Mouse (Mus musculus) midbrain, embryonic 15.5 days (tissue): ENCODE results near the gene Ahrr. TPM values are rescaled to one million over a fixed set of nuclear protein-coding genes. Genes with fewer than 3 reads are reported as not detected.
A peak's percentile ranks its signal among the peaks of the same experiment; 100 is the strongest.

ENCODE experiments used
- ATAC-seq: fragments of 200-750 bp; cut with Nextera tagmentation; replicated peaks from 2 replicates; pipeline ENCODE4 v1.8.0; 2017; ENCODE audit warnings: moderate TSS enrichment
- H3K27ac ChIP-seq: fragments of 300-500 bp; sonication (generic); 2 replicates; pipeline ENCODE4 v1.5.1; 2015; ENCODE audit warnings: mild to moderate bottlenecking, inconsistent platforms
- H3K27me3 ChIP-seq: fragments of 300-500 bp; sonication (generic); replicated peaks from 2 replicates; pipeline ENCODE4 v1.6.1; 2015; ENCODE audit warnings: inconsistent platforms
- H3K36me3 ChIP-seq: fragments of 300-500 bp; sonication (generic); replicated peaks from 2 replicates; pipeline ENCODE4 v1.6.1; 2015; ENCODE audit warnings: inconsistent platforms
- H3K4me1 ChIP-seq: fragments of 300-500 bp; sonication (generic); 2 replicates; pipeline ENCODE4 v1.6.1; 2015; ENCODE audit warnings: inconsistent platforms
- H3K4me2 ChIP-seq: fragments of 300-500 bp; sonication (generic); 2 replicates; pipeline ENCODE4 v1.6.1; 2015; ENCODE audit warnings: inconsistent platforms, mild to moderate bottlenecking, moderate library complexity
- H3K4me3 ChIP-seq: fragments of 300-500 bp; sonication (generic); 2 replicates; pipeline ENCODE4 v1.5.1; 2015; ENCODE audit warnings: mild to moderate bottlenecking, inconsistent platforms
- H3K9ac ChIP-seq: fragments of 300-500 bp; sonication (generic); 2 replicates; pipeline ENCODE4 v1.6.1; 2015; ENCODE audit warnings: mild to moderate bottlenecking, inconsistent platforms
- H3K9me3 ChIP-seq: fragments of 300-500 bp; sonication (generic); 2 replicates; pipeline ENCODE4 v1.6.1; 2016; ENCODE audit warnings: inconsistent platforms
- WGBS: fragments of 180-500 bp; shearing (Covaris S2); methylation state at CpG from one replicate; pipeline ENCODE4 v1.1.7; 2015; ENCODE audit warnings: mixed read lengths; 5-methylcytosine and 5-hydroxymethylcytosine counted together
- polyA plus RNA-seq: library from polyadenylated mRNA; unstranded; fragments of >200 nt; fragmentation: Nextera tagmentation; extraction: Ambion mirVana; gene quantifications from 2 replicates; pipeline ENCODE4 v1.2.1, GENCODE M21; 2015

Ahrr gene
- 0.43 and 0.88 TPM in 2 replicates for polyA plus RNA-seq

- 3% methylated on average over 27 of the region's 27 CpGs for WGBS
- Histone ChIP-seq H3K9me3 (no peaks in the 10 kb centered on the region), H3K27me3 (0 out of 2 replicates have a peak, but pooled peaks cover 11% of the 10 kb centered on the region), H3K9ac (no peak within 1 kb of the TSS), H3K4me1 (peaks cover 6% of the 10 kb centered on the region; the same call in 1 of the 2 replicates), H3K4me2 (peak within 1 kb of the TSS; percentile 54), H3K4me3 (peak within 1 kb of the TSS; percentile 26), H3K36me3 (no peaks in the 10 kb centered on the region), H3K27ac (no peak within 1 kb of the TSS)
- ATAC-seq = no peak; the same call in 1 of the 2 replicates
Measured at GRCm38 (mm10) chr13:74292167-74292566, at the start of gene Ahrr. Ahrr (minus strand) TSS chr13:74292331.

DNA sequence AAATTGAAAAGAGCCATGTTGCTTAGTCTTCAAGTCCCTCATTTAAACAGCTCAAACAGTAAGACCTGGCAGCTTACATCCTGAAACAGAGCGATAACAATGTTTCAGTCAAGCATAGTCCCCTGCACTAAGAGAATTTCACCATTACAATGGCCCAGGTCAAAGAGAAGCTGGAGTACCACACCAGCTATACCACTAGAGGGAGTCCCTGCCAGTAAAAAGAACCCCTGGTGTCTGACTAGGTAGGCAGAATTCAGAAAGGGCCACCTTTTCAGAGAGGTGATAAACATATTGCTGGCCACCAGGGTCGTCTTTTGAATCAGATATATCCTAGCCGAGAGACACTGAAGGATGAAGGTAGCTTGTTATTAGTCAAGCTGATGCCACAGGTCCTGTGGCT, 48.9 kb upstream of the Ahrr start:
- Histone ChIP-seq H3K9ac (no peak overlapping the region), H3K36me3 (peaks cover 53% of the 10 kb centered on the region), H3K27ac (no peak overlapping the region), H3K4me2 (no peak overlapping the region), H3K9me3 (no peaks in the 10 kb centered on the region), H3K4me3 (no peak overlapping the region), H3K27me3 (no peaks in the 10 kb centered on the region), H3K4me1 (no peaks in the 10 kb centered on the region)
- no peak; the same call in 1 of the 2 replicates for ATAC-seq
- WGBS = 56% methylated on average over 3 of the region's 3 CpGs

DNA sequence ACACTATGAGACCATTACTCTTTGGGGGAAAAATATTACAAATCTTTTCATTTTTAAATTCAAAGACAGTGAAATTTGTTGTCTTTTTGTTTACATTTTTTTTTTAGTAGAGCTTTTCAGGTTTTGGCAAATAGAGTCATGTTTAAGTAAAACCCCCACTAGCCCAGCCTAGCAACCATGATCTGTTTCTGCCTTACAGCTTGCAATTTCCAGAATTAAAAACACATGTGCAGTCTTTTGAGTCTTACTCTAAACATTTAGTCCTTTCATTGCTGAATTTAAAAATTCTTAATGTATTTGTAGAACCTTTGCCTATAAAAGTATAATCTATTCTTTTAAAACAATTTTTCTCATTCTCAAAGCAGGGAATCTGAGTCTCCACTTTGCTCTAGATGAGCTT, 37.2 kb upstream of the Ahrr start:
- Histone ChIP-seq H3K4me3 (no peak overlapping the region), H3K4me1 (no peaks in the 10 kb centered on the region), H3K27ac (no peak overlapping the region), H3K36me3 (peaks cover 60% of the 10 kb centered on the region), H3K9ac (no peak overlapping the region), H3K4me2 (no peak overlapping the region), H3K27me3 (no peaks in the 10 kb centered on the region), H3K9me3 (no peaks in the 10 kb centered on the region)
- no peak for ATAC-seq

DNA sequence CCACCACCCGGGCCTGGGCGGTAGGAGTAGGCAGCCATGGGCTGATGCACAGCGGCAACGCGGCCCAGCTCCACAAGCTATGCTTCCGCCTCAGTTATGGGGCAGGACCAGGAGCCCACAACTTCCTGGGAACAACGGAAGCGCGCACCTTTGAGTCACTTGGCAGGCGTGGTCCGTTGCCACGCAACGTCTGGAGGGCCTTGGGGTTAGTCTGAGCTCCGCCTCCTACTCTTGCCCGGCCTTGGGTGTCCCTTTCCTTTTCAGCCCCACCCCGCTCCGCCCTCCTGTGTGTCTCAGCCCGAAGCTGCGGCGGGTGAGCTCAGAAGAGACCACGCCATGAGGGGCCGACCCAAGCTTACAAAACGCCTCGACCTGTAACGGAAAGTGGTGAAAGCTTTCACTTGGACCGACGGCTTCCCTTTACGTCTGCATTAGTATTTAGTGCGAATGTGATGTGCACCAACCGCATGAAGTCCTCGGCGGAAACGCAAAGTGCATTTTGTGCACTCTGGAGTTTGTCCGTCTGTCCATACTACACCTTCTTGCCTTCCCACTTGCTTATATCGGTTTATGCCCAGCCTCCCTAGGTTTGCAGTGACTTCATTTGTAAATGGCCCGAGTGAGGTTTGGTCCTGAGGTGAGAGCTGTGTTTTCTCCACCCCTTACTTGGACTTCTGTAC, 25.2 kb upstream of the Ahrr start, which contains the start of gene Pdcd6:
Gene Pdcd6, minus strand, starts transcription at position 411 of the 680 bp plus-strand sequence.
- Histone ChIP-seq H3K4me1 (peaks cover 16% of the 10 kb centered on the region), H3K9me3 (no peaks in the 10 kb centered on the region), H3K4me3 (peak within 1 kb of the TSS; percentile 74), H3K36me3 (peaks cover 15% of the 10 kb centered on the region; the same call in 1 of the 2 replicates), H3K27ac (peak within 1 kb of the TSS; percentile 54), H3K4me2 (peak within 1 kb of the TSS; percentile 84), H3K9ac (peak within 1 kb of the TSS; percentile 85), H3K27me3 (no peaks in the 10 kb centered on the region)
- ATAC-seq = peak; percentile 99
- WGBS = under 1% methylated on average over 36 of the region's 36 CpGs

DNA sequence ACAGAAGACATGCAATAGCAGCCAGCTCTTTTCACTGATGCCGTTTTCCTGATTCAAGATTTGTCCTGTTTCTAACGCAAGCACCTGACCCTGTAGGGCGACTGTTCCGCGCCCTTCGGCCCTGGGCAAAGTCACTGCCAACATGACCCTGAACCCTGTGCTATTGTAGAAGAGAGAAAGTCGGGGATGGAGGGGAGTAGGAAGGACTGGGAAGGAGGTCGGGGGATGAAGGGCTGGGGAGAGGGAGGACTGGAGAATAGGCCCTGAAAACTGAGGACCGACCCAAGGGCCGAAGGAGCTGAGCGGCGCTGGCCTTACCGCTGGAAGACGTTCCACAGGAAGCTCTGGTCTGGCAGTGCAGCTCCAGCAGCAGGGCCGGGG, 24.6 kb upstream of the Ahrr start:
- Histone ChIP-seq H3K36me3 (peaks cover 10% of the 10 kb centered on the region; the same call in 1 of the 2 replicates), H3K9ac (peak overlapping the region; percentile 85), H3K27ac (peak overlapping the region; percentile 54), H3K4me1 (peaks cover 16% of the 10 kb centered on the region), H3K4me3 (peak overlapping the region; percentile 74), H3K4me2 (peak overlapping the region; percentile 84), H3K27me3 (no peaks in the 10 kb centered on the region), H3K9me3 (no peaks in the 10 kb centered on the region)
- 3% methylated on average over 15 of the region's 15 CpGs for WGBS
- ATAC-seq = no peak

DNA sequence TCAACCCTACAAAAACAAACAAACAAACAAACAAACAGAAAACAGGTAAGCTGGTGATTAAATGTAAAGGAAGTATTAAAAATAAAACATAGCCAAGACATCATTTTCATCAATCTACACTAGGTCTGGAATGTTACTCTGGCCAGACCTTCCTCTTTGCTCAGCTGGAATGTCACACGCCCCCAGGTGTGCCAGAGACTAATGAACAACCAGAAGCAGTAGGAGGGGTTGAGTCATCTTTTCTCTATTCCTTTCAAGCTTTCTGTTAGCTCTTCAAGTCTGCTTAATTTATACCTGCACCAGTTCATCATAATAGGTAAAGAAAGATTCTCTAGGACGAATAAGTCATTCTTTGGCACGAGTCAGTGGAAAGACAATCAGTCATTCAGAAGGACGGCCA, 24.3 kb upstream of the Ahrr start:
- Histone ChIP-seq H3K36me3 (peaks cover 7% of the 10 kb centered on the region; the same call in 1 of the 2 replicates), H3K4me3 (peak overlapping the region; percentile 74), H3K9me3 (no peaks in the 10 kb centered on the region), H3K27ac (peak overlapping the region; percentile 54), H3K9ac (peak overlapping the region; percentile 85), H3K4me1 (peaks cover 16% of the 10 kb centered on the region), H3K4me2 (peak overlapping the region; percentile 84), H3K27me3 (no peaks in the 10 kb centered on the region)
- 34% methylated on average over 4 of the region's 4 CpGs for WGBS
- no peak for ATAC-seq

GRCm38 (mm10) chr13:74314616-74315015, 22.5 kb upstream of the Ahrr start:
- Histone ChIP-seq H3K9ac (no peak overlapping the region), H3K4me1 (peaks cover 16% of the 10 kb centered on the region), H3K36me3 (no peaks in the 10 kb centered on the region; the same call in 1 of the 2 replicates), H3K4me3 (no peak overlapping the region), H3K9me3 (no peaks in the 10 kb centered on the region), H3K4me2 (no peak overlapping the region), H3K27ac (no peak overlapping the region), H3K27me3 (no peaks in the 10 kb centered on the region)
- 98% methylated on average over 3 of the region's 3 CpGs for WGBS
- no peak for ATAC-seq

DNA sequence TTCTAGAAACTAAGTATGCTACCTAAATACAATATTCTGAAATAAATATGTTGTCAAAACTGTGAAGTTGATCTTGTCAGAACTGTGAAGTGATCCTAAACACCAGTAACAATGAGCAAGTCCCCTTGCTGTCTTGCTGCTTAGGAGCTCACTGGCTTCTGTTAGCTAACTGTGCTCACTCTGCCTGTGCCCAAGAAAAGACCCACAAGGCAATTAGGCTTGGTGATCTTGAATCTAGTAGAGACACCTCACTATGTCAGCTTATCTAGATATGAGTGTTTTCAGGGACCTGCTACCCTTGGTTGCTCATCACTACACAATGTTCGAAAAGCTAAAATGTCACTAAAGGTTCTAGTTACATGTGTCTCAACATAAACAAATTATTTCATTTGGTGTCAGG, 13.6 kb upstream of the Ahrr start:
- no peaks in the 10 kb centered on the region for H3K4me1 ChIP-seq
- WGBS = 98% methylated on average over 1 of the region's 1 CpGs
- H3K9ac ChIP-seq = no peak overlapping the region
- H3K9me3 ChIP-seq = no peaks in the 10 kb centered on the region
- no peak for ATAC-seq
- H3K27me3 ChIP-seq = no peaks in the 10 kb centered on the region
- no peak overlapping the region for H3K4me2 ChIP-seq
- H3K27ac ChIP-seq = no peak overlapping the region
- peaks cover 28% of the 10 kb centered on the region for H3K36me3 ChIP-seq
- H3K4me3 ChIP-seq = no peak overlapping the region

GRCm38 (mm10) chr13:74305380-74305779, 13.2 kb upstream of the Ahrr start:
- H3K36me3 ChIP-seq = peaks cover 28% of the 10 kb centered on the region
- no peaks in the 10 kb centered on the region for H3K27me3 ChIP-seq
- no peak for ATAC-seq
- no peaks in the 10 kb centered on the region for H3K9me3 ChIP-seq
- no peak overlapping the region for H3K4me2 ChIP-seq
- no peak overlapping the region for H3K9ac ChIP-seq
- H3K27ac ChIP-seq = no peak overlapping the region
- WGBS = 90% methylated on average over 6 of the region's 6 CpGs
- H3K4me1 ChIP-seq = no peaks in the 10 kb centered on the region
- H3K4me3 ChIP-seq = no peak overlapping the region

DNA sequence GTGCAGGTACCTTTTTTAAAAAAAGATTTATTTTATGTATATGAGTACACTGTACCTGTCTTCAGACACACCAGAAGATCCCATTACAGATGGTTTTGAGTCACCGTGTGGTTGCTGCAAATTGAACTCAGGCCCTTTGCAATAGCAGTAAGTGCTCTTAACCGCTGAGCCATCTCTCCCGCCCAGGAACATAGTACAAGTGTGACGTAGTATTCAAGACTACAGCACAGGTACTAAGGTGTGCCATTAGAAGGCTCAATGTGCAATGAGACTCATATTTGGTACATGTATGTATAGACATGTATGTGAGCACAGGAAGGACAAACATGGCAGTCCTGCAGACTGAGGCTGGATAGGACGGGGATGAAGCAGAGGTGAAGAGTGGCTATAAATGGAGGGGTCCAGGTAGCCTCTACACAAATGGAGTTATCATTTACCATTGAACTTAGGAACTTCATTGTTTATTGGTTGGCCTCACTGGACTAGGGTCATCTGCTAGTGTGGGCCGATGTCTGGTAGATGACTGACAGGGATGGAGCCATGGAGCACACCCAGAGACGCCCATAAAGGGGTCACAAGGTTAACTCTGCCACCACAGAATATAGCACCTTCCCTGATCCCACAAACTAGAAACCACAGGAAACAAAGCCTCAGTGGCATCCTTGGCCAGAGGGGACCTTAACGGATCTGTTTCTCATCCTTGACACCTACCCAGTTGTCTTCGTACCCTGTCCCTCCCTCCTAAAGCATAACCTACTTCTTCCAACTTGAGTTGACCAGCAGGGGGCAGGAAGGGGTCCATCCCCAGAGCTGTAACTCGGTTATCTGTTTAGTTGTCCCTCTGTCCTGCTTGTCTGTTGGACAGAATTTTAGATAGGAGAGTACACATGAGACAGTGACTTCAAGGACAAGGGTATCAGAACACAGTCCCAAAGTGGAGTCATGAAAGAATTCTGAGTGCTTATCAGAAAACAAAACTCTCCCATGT, 10.2 kb upstream of the Ahrr start:
- ATAC-seq = peak; percentile 32
- H3K36me3 ChIP-seq = peaks cover 22% of the 10 kb centered on the region
- 85% methylated on average over 10 of the region's 10 CpGs for WGBS

DNA sequence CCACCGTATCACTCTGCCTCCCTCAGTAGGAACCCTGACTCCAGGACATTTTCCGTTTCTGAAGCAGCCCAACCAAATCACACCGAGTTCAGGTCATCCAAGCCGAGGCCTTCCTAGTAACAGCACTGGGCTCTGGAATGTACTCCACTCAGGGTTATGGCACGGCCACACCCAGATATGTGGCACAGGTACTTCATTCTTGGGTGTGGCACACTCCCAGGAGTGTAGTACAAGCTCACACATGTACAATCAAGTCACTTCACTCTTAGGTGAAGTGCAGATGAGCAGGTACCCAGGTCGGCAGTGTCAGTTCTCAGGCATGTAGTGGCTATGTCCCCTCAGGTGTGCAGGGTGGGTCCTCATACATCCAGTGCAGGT, 9.5 kb upstream of the Ahrr start:
- no peak overlapping the region for H3K9ac ChIP-seq
- H3K36me3 ChIP-seq = peaks cover 22% of the 10 kb centered on the region
- no peak overlapping the region for H3K27ac ChIP-seq
- WGBS = 83% methylated on average over 6 of the region's 6 CpGs
- H3K4me3 ChIP-seq = no peak overlapping the region
- peak; percentile 76 for ATAC-seq
- no peaks in the 10 kb centered on the region for H3K9me3 ChIP-seq
- no peaks in the 10 kb centered on the region for H3K4me1 ChIP-seq
- no peaks in the 10 kb centered on the region for H3K27me3 ChIP-seq
- H3K4me2 ChIP-seq = no peak overlapping the region

More for the DNA sequence above, 10.2 kb upstream of the Ahrr start:
- H3K27ac ChIP-seq = no peak overlapping the region
- H3K4me3 ChIP-seq = no peak overlapping the region
- H3K9me3 ChIP-seq = no peaks in the 10 kb centered on the region
- H3K27me3 ChIP-seq = no peaks in the 10 kb centered on the region
- H3K4me1 ChIP-seq = no peaks in the 10 kb centered on the region
- H3K4me2 ChIP-seq = no peak overlapping the region
- H3K9ac ChIP-seq = no peak overlapping the region

DNA sequence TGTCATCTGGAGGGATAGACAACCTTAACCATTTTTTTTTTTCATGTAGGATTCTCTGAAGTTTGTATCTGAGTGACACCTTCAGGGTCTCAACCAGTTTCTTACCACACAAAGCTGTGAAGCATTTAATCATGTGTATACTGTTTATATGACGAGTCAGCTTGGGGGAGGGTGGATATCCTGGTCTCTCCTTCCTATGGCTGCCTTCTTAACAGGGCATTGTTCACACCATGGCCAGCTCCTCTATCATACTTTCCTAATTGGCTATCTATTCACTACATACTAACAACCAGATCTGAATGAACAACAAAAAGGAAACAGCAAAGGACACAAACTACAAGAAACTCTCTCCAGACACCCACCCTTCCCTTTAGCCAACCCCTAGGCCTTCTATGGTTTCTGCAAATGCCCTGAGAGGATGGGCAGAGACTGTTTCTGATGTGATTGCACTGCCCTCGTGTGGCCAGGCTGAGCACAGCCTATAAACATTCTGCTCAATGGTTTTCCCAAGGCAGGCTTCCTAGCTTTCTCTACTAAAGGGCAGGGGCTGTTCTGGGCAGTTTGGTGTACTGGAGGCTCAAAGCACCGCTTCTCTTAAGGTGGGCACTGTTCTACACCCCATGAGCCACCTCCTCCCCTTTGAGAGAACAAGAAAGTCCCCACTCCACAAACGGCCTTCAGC, 8.9 kb upstream of the Ahrr start:
- WGBS = 45% methylated on average over 4 of the region's 4 CpGs
- H3K4me2 ChIP-seq = no peak overlapping the region
- peaks cover 22% of the 10 kb centered on the region for H3K36me3 ChIP-seq
- H3K4me1 ChIP-seq = no peaks in the 10 kb centered on the region
- H3K9me3 ChIP-seq = no peaks in the 10 kb centered on the region
- H3K9ac ChIP-seq = no peak overlapping the region
- H3K4me3 ChIP-seq = no peak overlapping the region
- ATAC-seq = peak; percentile 88
- no peaks in the 10 kb centered on the region for H3K27me3 ChIP-seq
- no peak overlapping the region for H3K27ac ChIP-seq
